Mouse (Mus musculus) small intestine, adult 2 months (tissue): ENCODE results near the gene Serpinb12.

Experiments used
- CTCF ChIP-seq: fragments of 200-500 bp; IDR thresholded peaks from 2 replicates; pipeline ENCODE4 v1.5.1; 2012; ENCODE audit warnings: low read depth, mild to moderate bottlenecking, control low read depth, inconsistent platforms, low read length, moderate library complexity, mixed read lengths; ENCODE audit not compliant: insufficient replicate concordance, insufficient read length; ENCODE audit errors: extremely low read depth
- POLR2A ChIP-seq: fragments of 200-500 bp; IDR thresholded peaks from 2 replicates; pipeline ENCODE4 v1.6.1; 2012; ENCODE audit warnings: low read depth, mild to moderate bottlenecking, control low read depth, inconsistent platforms, low read length, moderate library complexity

DNA sequence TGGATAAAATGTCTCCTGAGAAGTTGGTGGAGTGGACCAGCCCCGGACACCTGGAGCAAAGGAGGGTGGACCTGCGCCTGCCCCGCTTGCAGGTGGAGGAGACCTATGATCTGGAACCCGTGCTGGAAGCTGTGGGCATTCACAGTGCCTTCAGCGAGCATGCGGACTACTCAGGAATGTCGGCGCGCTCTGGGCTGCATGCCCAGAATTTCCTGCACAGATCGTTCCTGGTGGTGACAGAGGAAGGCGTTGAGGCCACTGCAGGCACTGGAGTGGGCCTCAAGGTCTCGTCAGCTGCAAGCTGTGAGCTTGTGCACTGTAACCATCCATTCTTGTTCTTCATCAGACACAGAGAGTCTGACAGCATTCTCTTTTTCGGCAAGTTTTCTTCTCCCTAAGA is 66.2 kb downstream of the Serpinb12 start:
- TF ChIP-seq CTCF = no peak
- TF ChIP-seq POLR2A = no peak
